Mouse (Mus musculus): ENCODE measurements around the gene Gm16451.
"Not testable (repeated sequence)": the region's sequence is repeated elsewhere in the genome, so short reads cannot be mapped to it uniquely, and the experiment has no call there.

- TF ChIP-seq CTCF, EP300 (IDR thresholded peaks at IDR 0.05; ENCODE audit: low read depth): not testable (repeated sequence)
Measured at GRCm38 (mm10) chr7:22118145-22118544, at the start of gene Gm16451.

Data from heart, postnatal 0 days (tissue).